ENCODE assay signal across 21 mouse cellular contexts in the genomic region with DNA sequence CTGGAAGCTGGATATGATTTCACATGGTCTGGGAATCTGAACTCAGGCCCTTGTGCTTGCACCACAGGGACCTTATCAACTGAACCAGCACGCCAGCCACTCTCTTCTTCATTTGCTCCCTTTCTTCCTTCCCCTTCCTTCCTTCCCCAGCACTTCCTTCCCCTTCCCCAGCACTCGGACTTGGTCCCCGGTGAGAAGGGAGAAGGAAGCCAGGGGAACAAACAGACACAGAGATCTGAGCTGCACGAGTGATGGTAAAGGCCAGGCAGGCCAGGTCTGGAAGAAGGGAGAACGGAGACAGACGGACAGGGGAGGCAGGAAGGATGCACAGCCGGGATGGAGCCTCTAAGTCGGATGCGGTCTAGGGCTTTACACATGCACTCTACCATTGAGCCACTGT. TPM values are rescaled to one million over a fixed set of nuclear protein-coding genes. Genes with fewer than 3 reads are reported as not detected.
DNase-seq lines count a peak whose midpoint lies in the region; ATAC-seq and TF ChIP-seq lines count a peak whose summit lies in the region.
"Had no signal": no experiment of that assay in that cellular context is flagged by ENCODE, and none has a peak within 500 bp of the region (broad histone marks: within the 10 kb centered on the region; RNA-seq: fewer than 3 reads in every experiment).

No protein-coding gene starts in this region.

- no peak for TF ChIP-seq POLR2A in MEL (IDR thresholded peaks at IDR 0.05; ENCODE audit: control insufficient read depth in 1 of 2, insufficient read depth in 1 of 2, low read depth in 1 of 2, low read length in 2 of 2, poor library complexity in 1 of 2)

- H3K27me3 ChIP-seq in MEL (ENCODE audit: control insufficient read depth in 1 of 2, insufficient read depth in 2 of 2, low read length in 2 of 2): no peaks in the 10 kb centered on the region
- H3K27me3 ChIP-seq in intestine, embryonic 16.5 days (replicated peaks; ENCODE audit: control insufficient read depth, insufficient read depth, low read length): no peaks in the 10 kb centered on the region
- H3K27me3 ChIP-seq: embryonic facial prominence, embryonic 12.5 days; embryonic facial prominence, embryonic 15.5 days; hindbrain, embryonic 15.5 days had no signal

- TF ChIP-seq EP300 in MEL (IDR thresholded peaks at IDR 0.05; ENCODE audit: low read depth in 1 of 2, low read length in 2 of 2): peak in 1 of 2 experiments; percentile 8; a peak in 1 of 4 replicates

- no peak overlapping the region for H3K4me3 ChIP-seq in MEL (ENCODE audit: control insufficient read depth in 1 of 2, insufficient read depth in 1 of 2, low read depth in 2 of 2, low read length in 2 of 2)
- H3K4me3 ChIP-seq in intestine, embryonic 16.5 days (ENCODE audit: low read length): no peak overlapping the region
- H3K4me3 ChIP-seq: embryonic facial prominence, embryonic 12.5 days; embryonic facial prominence, embryonic 15.5 days; hindbrain, embryonic 10.5 days; hindbrain, embryonic 15.5 days had no signal

- peak; percentile 91 for DNase-seq in heart, adult 11 months
- no peak for DNase-seq in heart, postnatal 36 days
- DNase-seq in MEL (ENCODE audit: low read depth, low spot score): peak; percentile 49
- DNase-seq in right cerebral cortex, postnatal 10 days (ENCODE audit: low spot score in 2 of 2): no peak
- DNase-seq: adrenal gland, adult 8-10 months; adrenal gland, postnatal 25 days; cerebellum, adult 18-20 months; cerebellum, adult 9-10 months; cerebellum, postnatal 14 days; forebrain, postnatal 0 days; gastrocnemius, postnatal 25 days; kidney, adult 11 months had no signal

- intact Hi-C loops in heart, postnatal 36 days (cut with DNase I): no loop called here

- WGBS in intestine, embryonic 16.5 days: 68% methylated on average over 9 of the region's 9 CpGs

- H3K9me3 ChIP-seq in MEL (replicated peaks; ENCODE audit: insufficient read depth, low read length): no peaks in the 10 kb centered on the region
- H3K9me3 ChIP-seq in intestine, embryonic 16.5 days (ENCODE audit: control insufficient read depth, low read length): no peaks in the 10 kb centered on the region
- H3K9me3 ChIP-seq: embryonic facial prominence, embryonic 12.5 days; embryonic facial prominence, embryonic 15.5 days; hindbrain, embryonic 10.5 days; hindbrain, embryonic 15.5 days had no signal

- no peak overlapping the region for H3K4me2 ChIP-seq in intestine, embryonic 16.5 days (ENCODE audit: low read depth, low read length)
- H3K4me2 ChIP-seq: embryonic facial prominence, embryonic 12.5 days; embryonic facial prominence, embryonic 15.5 days; heart, embryonic 11.5 days; hindbrain, embryonic 15.5 days had no signal

- no peak overlapping the region for H3K27ac ChIP-seq in MEL (ENCODE audit: control insufficient read depth, low read depth, low read length)
- H3K27ac ChIP-seq in intestine, embryonic 16.5 days (ENCODE audit: low read length): no peak overlapping the region
- H3K27ac ChIP-seq: embryonic facial prominence, embryonic 12.5 days; embryonic facial prominence, embryonic 15.5 days; hindbrain, embryonic 10.5 days; hindbrain, embryonic 15.5 days had no signal

- H3K4me1 ChIP-seq in MEL (ENCODE audit: control insufficient read depth in 1 of 2, insufficient read depth in 2 of 2, low read length in 2 of 2): peaks cover 0 to 15% of the 10 kb centered on the region in 2 experiments; a peak in 2 of 4 replicates
- no peaks in the 10 kb centered on the region; the same call in 1 of the 2 replicates for H3K4me1 ChIP-seq in intestine, embryonic 16.5 days (ENCODE audit: control insufficient read depth, insufficient read depth, low read length)

- ATAC-seq in megakaryocyte, adult 5-6 weeks (ENCODE audit: poor library complexity, severe bottlenecking): 0 out of 2 replicates have a peak, but pooled peaks have one; percentile 22
- no peak for ATAC-seq in intestine, embryonic 16.5 days
- ATAC-seq: activated CD4-positive, CD25-positive, alpha-beta regulatory T cell, adult 4 months; forebrain, embryonic 14.5 days; forebrain, postnatal 0 days had no signal

- no peak overlapping the region for H3K9ac ChIP-seq in MEL (ENCODE audit: control insufficient read depth, low read depth, low read length, poor library complexity, severe bottlenecking)
- no peak overlapping the region for H3K9ac ChIP-seq in intestine, embryonic 16.5 days (ENCODE audit: low read depth, low read length)
- H3K9ac ChIP-seq: embryonic facial prominence, embryonic 12.5 days; embryonic facial prominence, embryonic 15.5 days; forebrain, postnatal 0 days; hindbrain, embryonic 15.5 days had no signal

- H3K79me2 ChIP-seq in MEL (ENCODE audit: control insufficient read depth, insufficient read depth, low read length, poor library complexity): peaks cover 3% of the 10 kb centered on the region; the same call in 1 of the 2 replicates

- no peak for TF ChIP-seq CTCF in MEL (IDR thresholded peaks at IDR 0.05 in 2 of 3, conservative IDR thresholded peaks at IDR 0.05 in 1 of 3; ENCODE audit: control insufficient read depth in 1 of 3, insufficient read depth in 1 of 3, low read depth in 2 of 3, low read length in 3 of 3, poor library complexity in 1 of 3, severe bottlenecking in 1 of 3)

- no peak for TF ChIP-seq RAD21 in MEL (IDR thresholded peaks at IDR 0.05; ENCODE audit: low read depth, low read length)

- H3K36me3 ChIP-seq in MEL (ENCODE audit: control insufficient read depth in 1 of 2, insufficient read depth in 2 of 2, low read length in 2 of 2): peaks cover 0 to 14% of the 10 kb centered on the region in 2 experiments; a peak in 2 of 4 replicates
- no peaks in the 10 kb centered on the region for H3K36me3 ChIP-seq in intestine, embryonic 16.5 days (ENCODE audit: control insufficient read depth, insufficient read depth, low read length)
- H3K36me3 ChIP-seq: embryonic facial prominence, embryonic 12.5 days; embryonic facial prominence, embryonic 15.5 days; hindbrain, embryonic 10.5 days; hindbrain, embryonic 15.5 days had no signal

TF ChIP-seq in MEL, 35 proteins besides CTCF, POLR2A, EP300 and RAD21:
- peak; percentile 52 for TF ChIP-seq TAL1 (IDR thresholded peaks at IDR 0.05; ENCODE audit: low read length)
- TF ChIP-seq GABPA (IDR thresholded peaks at IDR 0.05; ENCODE audit: low read depth, low read length): no peak
- TF ChIP-seq TCF12 (IDR thresholded peaks at IDR 0.05; ENCODE audit: low read depth, low read length): 0 out of 2 replicates have a peak, but pooled peaks have one; percentile 12
TF ChIP-seq in MEL: peak in this region for 2.

RNA-seq across cellular contexts. Expression of a gene that starts 5.2 kb away (rescaled TPM):
- 10 to 100 TPM; 59.5 to 60.5 TPM for total RNA-seq in heart, postnatal 36 days (2021)
- 87.3 and 99.6 TPM in 2 replicates for total RNA-seq in MEL (2012; rRNA removed)
- 100 to 1,000 TPM in 1 of 2 experiments, 10 to 100 TPM in 1; 88.0 to 188 TPM for polyA plus RNA-seq in MEL (2012; ENCODE audit: insufficient read depth in 1 of 2, insufficient read length in 2 of 2, low read depth in 1 of 2, low replicate concordance in 2 of 2, missing spikeins in 1 of 2)
- total RNA-seq in megakaryocyte, adult 5-6 weeks (2015): 159 and 200 TPM in 2 replicates
- total RNA-seq in megakaryocyte, adult 5-6 weeks (2017): 162 and 176 TPM in 2 replicates
- polyA plus RNA-seq in intestine, embryonic 16.5 days (2015; fragmentation: Nextera tagmentation; extraction: Ambion mirVana): 31.2 and 33.4 TPM in 2 replicates

Comparison
In these comparisons a context has a peak if more than half of its experiments do, and no peak if none do; other contexts are left out.
1. DNase-seq: peak in heart, adult 11 months (single experiment) and MEL (single experiment); none in heart, postnatal 36 days (0 of 2) and right cerebral cortex, postnatal 10 days (0 of 2).